Mouse (Mus musculus) cerebellum, postnatal 14 days (tissue): Measurements from ENCODE around the gene Cops4.

ENCODE experiments used
- DNase-seq, 2 experiments: peaks; one replicate each; pipeline ENCODE4 v3.0.0; 2021; ENCODE audit warnings: mixed read lengths in 2 of 2

Cops4 gene

DNA sequence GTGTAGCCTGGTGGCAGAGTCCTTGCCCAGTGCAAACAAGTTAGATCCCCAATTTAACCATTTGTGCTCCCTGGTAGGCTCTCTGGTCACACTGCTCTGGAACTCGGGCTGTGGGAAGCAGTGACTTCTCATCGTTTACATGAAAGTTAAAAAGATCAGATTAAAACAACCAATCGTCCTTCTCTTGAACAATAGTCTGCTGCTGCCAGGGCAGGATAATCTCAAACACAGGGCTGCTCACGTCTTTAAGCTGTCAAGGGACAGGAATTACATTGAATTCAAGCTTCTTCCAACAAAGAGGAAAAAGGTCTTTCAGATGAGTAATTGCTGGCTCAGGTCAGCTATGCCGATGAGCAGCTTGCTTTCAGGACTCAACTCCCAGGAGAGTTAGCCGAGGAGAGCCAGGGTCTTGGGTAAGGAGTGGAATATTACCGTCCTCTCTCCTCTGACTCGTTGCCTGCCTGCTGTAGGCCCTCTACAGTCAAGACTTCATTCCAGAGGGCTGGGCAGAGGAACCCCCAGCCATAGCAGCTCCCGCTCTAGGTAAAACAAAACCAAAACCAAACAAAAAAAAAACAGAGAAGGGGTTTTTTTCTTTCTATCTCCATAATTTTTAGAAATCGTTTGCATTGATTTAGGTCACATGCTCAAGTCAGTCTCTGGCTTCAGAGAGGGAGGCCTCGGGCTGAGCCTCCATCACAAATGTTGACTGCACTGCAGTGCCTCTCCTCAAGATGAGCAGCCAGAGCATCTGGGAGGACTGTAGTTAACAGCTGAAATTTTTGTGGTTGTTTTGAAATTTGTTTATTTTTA lies 63.7 kb downstream of the Cops4 start:
- DNase-seq: no peak

DNA sequence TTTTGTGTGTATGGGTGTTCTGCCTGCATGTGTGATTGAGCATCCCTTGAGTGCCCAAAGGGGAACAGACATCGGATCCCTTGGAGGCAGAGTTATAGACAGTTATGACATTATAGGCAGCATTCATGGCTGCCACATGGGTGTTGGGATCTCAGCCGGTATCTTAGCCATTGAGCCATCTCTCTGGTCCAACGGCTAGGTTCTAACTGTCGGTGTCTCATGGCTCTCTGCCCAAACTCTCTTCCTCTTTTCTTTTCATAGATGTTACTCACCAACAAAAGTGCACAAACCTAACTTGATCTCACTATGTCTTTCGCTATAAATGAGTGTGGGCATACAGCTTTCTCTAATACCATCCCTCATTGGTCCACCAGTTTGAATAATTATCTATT lies 64.3 kb downstream of the Cops4 start:
- DNase-seq: no peak

DNA sequence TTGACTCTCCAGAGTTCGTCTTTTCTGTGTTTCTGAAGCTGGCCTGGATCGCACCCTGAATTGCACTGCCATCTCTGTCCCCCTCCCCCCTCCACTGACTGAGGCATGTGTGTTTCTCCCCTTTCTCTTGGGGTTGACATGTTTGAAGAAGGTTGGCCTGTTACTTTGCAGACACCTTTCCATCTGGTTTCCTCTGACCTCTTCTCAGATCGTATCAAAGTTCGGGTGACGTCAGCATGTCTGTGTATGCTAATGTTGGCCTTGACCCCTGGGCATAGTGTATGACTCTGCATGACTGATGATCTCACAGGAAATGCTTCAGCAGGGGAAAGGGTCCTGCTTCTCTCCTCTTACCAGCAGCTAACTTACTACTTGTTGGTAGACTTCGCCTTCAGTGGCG lies 65.0 kb downstream of the Cops4 start:
- DNase-seq: no peak

DNA sequence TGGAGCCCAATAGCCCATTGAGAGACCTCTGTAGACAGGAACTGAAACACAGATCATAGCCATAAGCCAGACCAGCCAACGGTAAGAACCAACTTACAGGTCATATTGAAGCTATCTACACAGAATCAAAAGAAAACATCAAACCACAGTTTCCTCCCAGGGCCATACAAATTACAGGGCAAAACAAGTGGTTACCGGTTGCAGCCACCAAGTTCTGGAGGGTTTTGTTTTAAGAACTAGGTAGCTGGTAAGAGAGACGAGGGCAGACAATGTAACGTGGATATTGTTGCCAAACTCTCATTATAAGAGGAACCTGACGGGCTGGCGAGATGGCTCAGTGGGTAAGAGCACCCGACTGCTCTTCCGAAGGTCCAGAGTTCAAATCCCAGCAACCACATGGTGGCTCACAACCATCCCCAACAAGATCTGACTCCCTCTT lies 67.1 kb downstream of the Cops4 start:
- no peak for DNase-seq

DNA sequence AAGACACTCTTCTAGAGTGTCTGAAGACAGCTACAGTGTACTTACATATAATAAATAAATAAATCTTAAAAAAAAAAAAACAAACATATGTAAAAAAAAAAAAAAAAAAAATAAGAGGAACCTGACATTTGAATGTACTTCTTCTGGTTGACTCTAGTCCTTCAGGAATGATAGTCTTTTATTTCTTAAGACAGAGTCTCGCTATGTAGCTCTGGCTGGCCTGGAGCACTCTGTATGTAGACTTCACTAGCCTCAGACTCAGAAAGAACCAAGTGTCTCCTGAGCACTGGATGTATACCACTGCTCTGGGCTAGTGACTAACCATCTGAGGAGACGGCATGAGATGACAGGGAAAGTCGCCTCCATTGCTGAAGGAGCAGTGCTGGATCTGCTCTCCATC lies 67.5 kb downstream of the Cops4 start:
- no peak for DNase-seq

DNA sequence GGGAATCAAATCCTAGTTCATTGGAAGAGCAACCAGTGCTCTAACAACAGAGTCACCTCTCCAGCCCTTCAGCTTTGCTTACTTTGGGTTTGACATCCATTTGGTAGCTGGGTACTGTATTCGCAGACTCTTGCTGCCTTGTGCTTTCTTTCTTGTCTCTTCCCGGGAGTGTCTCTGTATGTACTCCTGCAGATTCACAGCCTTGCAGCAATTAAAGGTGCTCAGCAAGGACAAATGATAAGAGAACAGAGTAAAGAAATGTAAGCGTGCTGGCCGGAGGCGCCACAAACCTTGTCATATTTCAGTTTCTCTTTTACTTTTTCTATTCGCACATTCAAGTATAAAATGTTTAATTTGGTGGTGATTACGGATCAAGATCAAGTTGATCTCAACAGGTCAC lies 69.0 kb downstream of the Cops4 start:
- no peak for DNase-seq

DNA sequence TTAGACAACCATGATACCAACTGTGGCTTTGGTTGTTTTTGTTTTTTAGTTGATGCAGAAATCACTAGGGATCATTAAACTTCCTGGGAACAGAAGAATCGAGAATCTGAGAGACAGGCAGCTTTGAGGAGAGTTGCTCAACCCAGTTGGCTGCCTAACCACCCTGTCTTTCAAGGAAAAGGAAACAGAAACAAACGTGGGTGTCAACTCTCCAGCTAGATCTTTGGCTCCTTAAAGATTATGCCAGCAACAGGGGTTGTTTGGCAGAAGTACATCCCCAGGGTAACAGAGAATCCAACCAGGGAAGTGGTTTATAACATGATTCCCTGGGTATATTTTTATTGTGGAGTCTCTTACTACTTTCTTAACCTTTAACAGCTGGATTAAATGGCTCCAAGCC lies 69.5 kb downstream of the Cops4 start:
- no peak for DNase-seq

DNA sequence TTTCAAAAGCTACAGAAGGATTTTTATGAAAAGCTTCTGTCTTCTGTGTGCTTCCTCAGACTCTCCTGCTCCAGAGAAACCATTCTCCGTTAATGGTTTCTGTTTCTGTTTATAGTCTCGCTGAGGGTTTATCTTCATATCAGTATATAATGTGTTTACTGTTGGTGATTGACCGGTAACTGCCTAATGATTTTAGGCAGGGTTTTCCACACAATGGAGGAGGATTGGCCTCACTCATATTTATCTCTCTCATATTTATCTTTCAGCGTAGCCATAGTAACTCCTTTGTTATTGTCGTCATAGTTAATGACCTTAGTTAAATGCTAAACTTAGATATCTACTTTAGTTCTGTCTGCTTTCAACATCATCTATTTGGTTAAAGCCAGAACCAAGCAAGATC lies 72.4 kb downstream of the Cops4 start:
- no peak for DNase-seq

DNA sequence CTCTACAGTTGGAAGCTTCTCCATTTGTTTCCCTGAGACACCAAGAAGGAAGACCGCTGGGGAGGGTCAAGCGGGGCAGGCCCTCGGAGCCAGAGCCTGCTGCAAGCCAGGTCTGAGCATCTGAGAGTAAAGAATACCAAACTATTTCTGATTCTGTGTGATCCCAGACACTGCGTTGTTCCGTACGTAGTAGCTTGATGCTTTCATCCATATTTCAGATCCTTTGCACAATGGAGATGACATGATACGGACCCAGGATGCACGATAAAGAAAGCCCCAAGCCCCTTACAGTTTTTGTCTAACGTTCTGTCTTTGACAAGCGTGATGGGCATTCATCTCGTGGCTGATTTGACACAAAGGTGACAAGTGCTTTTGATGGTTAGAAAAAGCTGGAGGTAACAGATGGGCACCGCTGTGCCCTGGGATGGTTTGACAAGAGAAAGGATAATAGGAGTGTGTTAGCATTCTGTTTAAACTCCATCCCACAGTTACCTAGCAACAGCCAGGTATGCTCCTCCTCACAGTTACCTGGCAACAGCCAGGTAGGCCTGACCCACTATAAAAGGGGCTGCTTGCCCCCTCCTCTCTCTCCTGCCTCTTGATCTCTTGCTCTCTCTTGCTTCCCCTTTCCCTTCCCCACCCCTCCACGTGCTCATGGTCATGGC lies 76.8 kb downstream of the Cops4 start:
- no peak for DNase-seq

DNA sequence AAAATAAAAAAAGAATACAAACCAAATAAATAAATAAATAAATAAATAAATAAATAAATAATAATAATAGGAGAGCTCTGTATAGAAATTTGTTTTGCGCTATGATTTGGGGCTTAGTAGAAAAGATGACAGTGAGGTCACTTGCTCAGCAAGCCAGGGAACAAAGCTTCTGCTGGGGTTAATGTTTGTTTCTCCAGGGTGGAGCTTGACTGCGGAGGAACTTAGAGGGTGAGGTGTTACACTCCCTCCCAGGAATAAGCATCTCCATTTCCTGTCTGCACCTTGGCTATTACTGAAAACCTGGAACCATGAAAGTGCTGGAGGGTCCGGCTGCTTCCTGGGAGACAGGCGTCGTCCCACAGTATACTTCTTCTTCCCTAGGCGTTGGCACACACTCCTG lies 77.9 kb downstream of the Cops4 start:
- no peak for DNase-seq
